Mouse (Mus musculus) heart, embryonic 13.5 days (tissue): ENCODE results near the gene Atp2b1. TPM values are rescaled to one million over a fixed set of nuclear protein-coding genes. Genes with fewer than 3 reads are reported as not detected.

Experiments used
- ATAC-seq: fragments of 200-750 bp; cut with Nextera tagmentation; 2 replicates; pipeline ENCODE4 v1.8.0; 2017; ENCODE audit warnings: moderate TSS enrichment; ENCODE audit not compliant: insufficient number of reproducible peaks, low FRiP score, low TSS enrichment; ENCODE audit errors: extremely low read depth
- H3K27ac ChIP-seq: fragments of 300-500 bp; sonication (generic); replicated peaks from 2 replicates; pipeline ENCODE4 v1.5.1; 2015; ENCODE audit warnings: moderate library complexity, mild to moderate bottlenecking, inconsistent platforms
- H3K27me3 ChIP-seq: fragments of 300-500 bp; sonication (generic); replicated peaks from 2 replicates; pipeline ENCODE4 v1.6.1; 2015; ENCODE audit warnings: mild to moderate bottlenecking, inconsistent platforms
- H3K36me3 ChIP-seq: fragments of 300-500 bp; sonication (generic); 2 replicates; pipeline ENCODE4 v1.6.1; 2015; ENCODE audit warnings: mild to moderate bottlenecking, inconsistent platforms
- H3K4me1 ChIP-seq: fragments of 300-500 bp; sonication (generic); 2 replicates; pipeline ENCODE4 v1.6.1; 2015; ENCODE audit warnings: inconsistent platforms
- H3K4me2 ChIP-seq: fragments of 300-500 bp; sonication (generic); 2 replicates; pipeline ENCODE4 v1.6.1; 2015; ENCODE audit warnings: inconsistent platforms, mild to moderate bottlenecking, moderate library complexity
- H3K4me3 ChIP-seq: fragments of 300-500 bp; sonication (generic); 2 replicates; pipeline ENCODE4 v1.5.1; 2015; ENCODE audit warnings: moderate library complexity, mild to moderate bottlenecking, inconsistent platforms
- H3K9ac ChIP-seq: fragments of 300-500 bp; sonication (generic); 2 replicates; pipeline ENCODE4 v1.6.1; 2015; ENCODE audit warnings: inconsistent platforms, mild to moderate bottlenecking, moderate library complexity
- H3K9me3 ChIP-seq: fragments of 300-500 bp; sonication (generic); 2 replicates; pipeline ENCODE4 v1.6.1; 2016; ENCODE audit warnings: inconsistent platforms
- WGBS: fragments of 180-500 bp; shearing (Covaris S2); methylation state at CpG from one replicate; pipeline ENCODE4 v1.1.7; 2015; ENCODE audit warnings: mixed read lengths; 5-methylcytosine and 5-hydroxymethylcytosine counted together
- polyA plus RNA-seq: library from polyadenylated mRNA; unstranded; fragments of >200 nt; fragmentation: Nextera tagmentation; extraction: Ambion mirVana; gene quantifications from 2 replicates; pipeline ENCODE4 v1.2.1, GENCODE M21; 2015

Atp2b1 gene
- polyA plus RNA-seq, 1 experiment from 2014 or later, result 82.8 TPM

- 38% methylated on average over 15 of the region's 15 CpGs for WGBS
- H3K9me3 ChIP-seq, result no peaks in the 10 kb centered on the region
Measured at GRCm38 (mm10) chr10:98967240-98967891, 53.2 kb downstream of the Atp2b1 start.

GRCm38 (mm10) chr10:98970917-98971316 is 56.7 kb downstream of the Atp2b1 start:
- Histone ChIP-seq H3K36me3 (peaks cover 28% of the 10 kb centered on the region), H3K9ac (no peak overlapping the region), H3K9me3 (no peaks in the 10 kb centered on the region), H3K27me3 (no peaks in the 10 kb centered on the region), H3K4me1 (peaks cover 35% of the 10 kb centered on the region), H3K4me2 (no peak overlapping the region), H3K27ac (no peak overlapping the region), H3K4me3 (no peak overlapping the region)
- WGBS, result 89% methylated on average over 3 of the region's 3 CpGs
- no peak for ATAC-seq

More at GRCm38 (mm10) chr10:98967240-98967891, 53.2 kb downstream of the Atp2b1 start:
- H3K4me3 ChIP-seq, result no peak overlapping the region
- no peak for ATAC-seq
- peaks cover 28% of the 10 kb centered on the region for H3K36me3 ChIP-seq
- peak overlapping the region; percentile 88 for H3K27ac ChIP-seq
- H3K27me3 ChIP-seq, result no peaks in the 10 kb centered on the region
- no peak overlapping the region for H3K9ac ChIP-seq
- H3K4me2 ChIP-seq, result peak overlapping the region; percentile 45
- H3K4me1 ChIP-seq, result peaks cover 25% of the 10 kb centered on the region

- WGBS, result 83% methylated on average over 2 of the region's 2 CpGs
- Histone ChIP-seq H3K27me3 (no peaks in the 10 kb centered on the region), H3K9ac (no peak overlapping the region), H3K4me2 (no peak overlapping the region), H3K4me3 (no peak overlapping the region), H3K4me1 (peaks cover 33% of the 10 kb centered on the region), H3K27ac (no peak overlapping the region), H3K9me3 (no peaks in the 10 kb centered on the region), H3K36me3 (peaks cover 28% of the 10 kb centered on the region)
- ATAC-seq, result no peak
Measured at GRCm38 (mm10) chr10:98972359-98972758, 58.2 kb downstream of the Atp2b1 start.

GRCm38 (mm10) chr10:98972912-98973605 is 58.9 kb downstream of the Atp2b1 start:
- peaks cover 28% of the 10 kb centered on the region for H3K36me3 ChIP-seq
- H3K9ac ChIP-seq, result no peak overlapping the region
- ATAC-seq, result no peak
- no peak overlapping the region for H3K27ac ChIP-seq
- H3K4me1 ChIP-seq, result peaks cover 28% of the 10 kb centered on the region
- H3K4me3 ChIP-seq, result no peak overlapping the region
- 83% methylated on average over 18 of the region's 18 CpGs for WGBS
- no peaks in the 10 kb centered on the region for H3K9me3 ChIP-seq
- no peak overlapping the region for H3K4me2 ChIP-seq
- no peaks in the 10 kb centered on the region for H3K27me3 ChIP-seq

GRCm38 (mm10) chr10:98974645-98975044 is 60.4 kb downstream of the Atp2b1 start:
- Histone ChIP-seq H3K4me1 (peaks cover 39% of the 10 kb centered on the region), H3K27ac (no peak overlapping the region), H3K27me3 (no peaks in the 10 kb centered on the region), H3K4me3 (no peak overlapping the region), H3K36me3 (peaks cover 15% of the 10 kb centered on the region), H3K4me2 (no peak overlapping the region), H3K9ac (no peak overlapping the region), H3K9me3 (no peaks in the 10 kb centered on the region)
- 80% methylated on average over 3 of the region's 3 CpGs for WGBS
- no peak for ATAC-seq

GRCm38 (mm10) chr10:98975611-98976010 is 61.4 kb downstream of the Atp2b1 start:
- H3K9ac ChIP-seq, result no peak overlapping the region
- 61% methylated on average over 6 of the region's 6 CpGs for WGBS
- H3K36me3 ChIP-seq, result peaks cover 18% of the 10 kb centered on the region
- H3K9me3 ChIP-seq, result no peaks in the 10 kb centered on the region
- no peak overlapping the region for H3K27ac ChIP-seq
- no peak overlapping the region for H3K4me2 ChIP-seq
- H3K27me3 ChIP-seq, result no peaks in the 10 kb centered on the region
- ATAC-seq, result no peak
- H3K4me1 ChIP-seq, result peaks cover 44% of the 10 kb centered on the region
- H3K4me3 ChIP-seq, result no peak overlapping the region

- Histone ChIP-seq H3K27me3 (no peaks in the 10 kb centered on the region), H3K9me3 (no peaks in the 10 kb centered on the region), H3K4me1 (peaks cover 44% of the 10 kb centered on the region), H3K9ac (no peak overlapping the region), H3K4me3 (no peak overlapping the region), H3K36me3 (peaks cover 19% of the 10 kb centered on the region), H3K4me2 (no peak overlapping the region), H3K27ac (no peak overlapping the region)
- 71% methylated on average over 6 of the region's 6 CpGs for WGBS
- ATAC-seq, result no peak
Measured at GRCm38 (mm10) chr10:98976877-98977494, 62.8 kb downstream of the Atp2b1 start.

- Histone ChIP-seq H3K27me3 (no peaks in the 10 kb centered on the region), H3K4me1 (peaks cover 38% of the 10 kb centered on the region), H3K4me3 (no peak overlapping the region), H3K4me2 (no peak overlapping the region), H3K9me3 (no peaks in the 10 kb centered on the region), H3K9ac (no peak overlapping the region), H3K36me3 (peaks cover 25% of the 10 kb centered on the region), H3K27ac (no peak overlapping the region)
- no peak for ATAC-seq
- 49% methylated on average over 6 of the region's 6 CpGs for WGBS
Measured at GRCm38 (mm10) chr10:98978766-98979165, 64.6 kb downstream of the Atp2b1 start.

- Histone ChIP-seq H3K27me3 (no peaks in the 10 kb centered on the region), H3K27ac (no peak overlapping the region), H3K4me3 (no peak overlapping the region), H3K4me1 (peaks cover 38% of the 10 kb centered on the region), H3K9ac (no peak overlapping the region), H3K4me2 (no peak overlapping the region), H3K36me3 (peaks cover 29% of the 10 kb centered on the region), H3K9me3 (no peaks in the 10 kb centered on the region)
- WGBS, result 73% methylated on average over 7 of the region's 7 CpGs
- ATAC-seq, result no peak
Measured at GRCm38 (mm10) chr10:98979296-98979695, 65.1 kb downstream of the Atp2b1 start.

GRCm38 (mm10) chr10:98979951-98980350 is 65.7 kb downstream of the Atp2b1 start:
- peaks cover 45% of the 10 kb centered on the region for H3K4me1 ChIP-seq
- peaks cover 32% of the 10 kb centered on the region for H3K36me3 ChIP-seq
- H3K4me2 ChIP-seq, result no peak overlapping the region
- H3K4me3 ChIP-seq, result no peak overlapping the region
- no peaks in the 10 kb centered on the region for H3K9me3 ChIP-seq
- H3K9ac ChIP-seq, result no peak overlapping the region
- ATAC-seq, result no peak
- no peaks in the 10 kb centered on the region for H3K27me3 ChIP-seq
- 80% methylated on average over 8 of the region's 8 CpGs for WGBS
- H3K27ac ChIP-seq, result no peak overlapping the region

- no peak overlapping the region for H3K27ac ChIP-seq
- H3K36me3 ChIP-seq, result peaks cover 84% of the 10 kb centered on the region
- no peak overlapping the region for H3K4me3 ChIP-seq
- no peaks in the 10 kb centered on the region for H3K9me3 ChIP-seq
- no peak for ATAC-seq
- no peak overlapping the region for H3K4me2 ChIP-seq
- no peaks in the 10 kb centered on the region for H3K4me1 ChIP-seq
- 94% methylated on average over 3 of the region's 3 CpGs for WGBS
- H3K9ac ChIP-seq, result no peak overlapping the region
- H3K27me3 ChIP-seq, result no peaks in the 10 kb centered on the region
Measured at GRCm38 (mm10) chr10:98991964-98992363, 77.8 kb downstream of the Atp2b1 start.
